Mouse (Mus musculus) hindlimb bud, embryonic 11.5 days (tissue): ENCODE data around the gene Gabrr2.
"Not testable (repeated sequence)": the region's sequence is repeated elsewhere in the genome, so short reads cannot be mapped to it uniquely, and the experiment has no call there.

Experiments
- DNase-seq: peaks from one replicate; pipeline ENCODE4 v3.0.0-alpha.2; 2012; ENCODE audit warnings: low read depth, low spot score; ENCODE audit errors: extremely low spot score

The Gabrr2 gene

DNA sequence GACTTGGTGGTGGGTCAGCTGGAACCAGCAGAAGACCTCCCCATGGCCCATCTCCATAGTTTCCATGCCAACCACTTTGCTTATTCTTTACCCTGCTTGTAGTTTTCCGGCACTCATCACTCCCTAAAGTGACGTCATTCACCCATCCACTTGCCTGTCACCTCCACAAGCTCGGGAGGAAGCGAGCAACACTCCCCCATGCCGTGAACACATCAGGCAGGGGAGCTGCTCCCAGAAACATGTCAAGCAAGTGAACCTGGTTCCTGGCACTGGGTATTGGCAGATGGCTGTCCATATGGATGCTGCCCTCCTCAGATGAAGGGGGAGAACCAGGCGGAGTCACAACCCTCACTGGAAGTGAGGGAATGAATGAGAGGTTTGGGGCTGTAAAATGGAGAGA is 6.1 kb downstream of the Gabrr2 start:
- DNase-seq, result no peak

- no peak for DNase-seq
Measured at GRCm38 (mm10) chr4:33070326-33070725, 7.5 kb downstream of the Gabrr2 start.

DNA sequence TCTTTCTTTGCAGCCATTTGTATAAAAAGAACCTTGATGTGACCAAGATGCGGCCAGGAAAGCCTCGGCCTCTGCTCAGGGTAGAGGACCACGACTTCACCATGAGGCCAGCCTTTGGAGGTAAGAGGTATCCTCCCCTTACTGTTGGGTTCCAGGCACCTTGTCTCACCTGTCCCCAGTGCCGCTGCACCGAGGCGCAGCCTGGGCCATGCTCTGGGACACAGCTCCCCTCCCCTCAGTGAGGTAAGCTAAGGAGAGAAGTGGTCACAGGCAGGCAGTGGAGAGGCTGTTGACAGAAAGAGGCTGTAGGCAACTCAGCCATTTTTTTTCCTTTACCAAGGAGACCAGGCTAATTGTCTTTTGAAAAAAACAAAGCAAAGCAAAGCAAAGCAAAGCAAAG is 8.5 kb downstream of the Gabrr2 start:
- no peak for DNase-seq

DNA sequence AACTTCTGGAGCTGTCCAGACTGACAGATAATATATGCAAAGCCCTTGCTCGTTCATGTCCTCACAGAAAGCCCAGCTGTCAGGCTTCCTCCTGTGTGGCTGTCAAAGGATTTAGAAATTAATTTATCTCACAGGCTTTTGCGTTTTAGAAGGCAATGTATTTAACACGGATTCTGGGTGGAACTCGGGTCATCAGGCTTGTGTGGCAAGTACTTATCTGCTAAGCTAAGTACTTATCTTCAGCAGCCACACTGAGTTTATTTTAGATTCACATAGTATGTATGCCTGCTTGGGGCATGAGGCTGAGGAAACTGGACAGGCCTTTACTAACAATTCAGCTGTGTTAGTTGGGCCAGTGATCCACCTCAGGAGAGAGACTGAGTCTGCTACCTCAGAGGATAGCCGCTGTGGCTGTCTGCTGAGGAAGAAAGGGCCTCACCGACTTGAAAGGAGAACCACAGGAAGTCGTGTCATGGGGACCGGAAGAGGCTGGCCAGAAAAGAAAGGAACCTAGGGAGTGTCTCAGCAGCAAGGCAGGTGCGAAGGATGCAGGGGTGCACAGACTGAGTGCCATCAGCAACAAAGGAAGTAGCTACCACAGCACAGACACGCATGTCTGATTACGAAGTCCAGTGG is 9.8 kb downstream of the Gabrr2 start:
- DNase-seq, result no peak

DNA sequence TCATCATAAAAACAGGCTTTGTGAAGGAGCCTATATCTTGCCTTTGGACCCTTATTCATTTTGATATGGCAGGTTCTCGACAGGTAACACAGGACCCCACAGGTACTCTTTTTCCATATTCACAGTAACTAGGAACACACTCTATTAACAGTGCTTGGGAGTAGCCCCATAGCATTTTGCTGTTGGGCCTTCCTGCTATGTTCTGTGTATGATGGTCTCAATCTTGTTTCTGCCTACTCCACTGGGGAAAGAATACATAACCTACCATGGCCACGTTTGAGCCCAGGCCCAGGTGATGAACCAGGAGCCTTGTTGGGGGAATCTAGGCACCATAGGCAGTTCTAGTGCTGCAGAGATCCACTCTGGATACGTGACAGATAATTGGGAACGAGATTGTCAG is 11.6 kb downstream of the Gabrr2 start:
- no peak for DNase-seq

- DNase-seq, result no peak
Measured at GRCm38 (mm10) chr4:33074851-33075250, 12.1 kb downstream of the Gabrr2 start.

DNA sequence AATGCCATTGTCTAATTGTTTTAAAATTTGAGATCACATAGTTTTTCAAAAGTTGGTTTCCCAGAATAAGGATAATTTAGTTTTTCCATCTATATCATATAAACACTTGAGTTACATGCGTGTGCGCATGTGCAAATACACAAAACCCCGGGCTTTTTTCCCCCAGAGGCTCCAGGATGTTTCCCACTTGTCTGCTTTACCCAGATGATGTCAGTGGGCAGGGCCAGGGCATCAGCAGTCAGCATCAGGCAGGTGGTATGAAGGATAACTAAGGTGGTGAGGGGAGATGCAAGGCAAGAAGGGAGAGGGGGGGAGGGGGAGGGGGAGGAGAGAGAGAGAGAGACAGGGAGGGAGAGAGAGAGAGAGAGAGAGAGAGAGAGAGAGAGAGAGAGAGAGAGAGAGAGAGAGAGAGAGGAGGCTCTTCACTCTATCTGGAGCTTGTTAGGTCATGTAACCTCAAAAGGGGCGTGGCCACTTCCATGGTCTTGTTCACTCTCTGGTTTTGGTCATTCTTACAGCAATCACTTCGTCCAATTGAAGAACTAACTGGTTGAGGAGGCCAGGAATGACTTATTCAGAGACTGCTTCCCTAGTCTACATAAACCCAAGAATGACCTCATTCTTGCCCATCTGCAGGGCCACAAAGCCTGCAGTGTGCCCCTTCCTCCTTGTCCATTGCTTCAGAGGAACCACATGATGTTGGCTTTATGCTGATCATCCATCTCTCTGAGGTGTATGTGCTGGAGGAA is 13.2 kb downstream of the Gabrr2 start:
- DNase-seq, result no peak

DNA sequence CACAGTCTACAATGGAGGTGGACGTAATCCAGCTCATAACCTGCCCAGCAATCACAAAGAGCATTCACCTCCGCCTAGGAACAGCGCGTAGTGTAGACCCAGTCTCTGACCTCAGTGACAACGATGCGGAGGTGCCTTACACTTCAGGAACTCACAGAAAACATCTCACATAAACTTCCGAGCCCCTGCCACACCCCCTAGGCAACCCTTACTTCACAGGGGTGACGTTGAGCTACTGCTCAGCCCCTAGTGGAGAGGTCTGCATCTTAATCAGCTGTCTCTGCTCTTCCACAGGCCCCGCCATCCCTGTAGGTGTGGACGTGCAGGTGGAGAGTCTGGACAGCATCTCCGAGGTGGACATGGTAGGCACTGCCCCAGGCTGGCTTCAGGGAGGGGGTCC is 14.4 kb downstream of the Gabrr2 start:
- no peak for DNase-seq

DNA sequence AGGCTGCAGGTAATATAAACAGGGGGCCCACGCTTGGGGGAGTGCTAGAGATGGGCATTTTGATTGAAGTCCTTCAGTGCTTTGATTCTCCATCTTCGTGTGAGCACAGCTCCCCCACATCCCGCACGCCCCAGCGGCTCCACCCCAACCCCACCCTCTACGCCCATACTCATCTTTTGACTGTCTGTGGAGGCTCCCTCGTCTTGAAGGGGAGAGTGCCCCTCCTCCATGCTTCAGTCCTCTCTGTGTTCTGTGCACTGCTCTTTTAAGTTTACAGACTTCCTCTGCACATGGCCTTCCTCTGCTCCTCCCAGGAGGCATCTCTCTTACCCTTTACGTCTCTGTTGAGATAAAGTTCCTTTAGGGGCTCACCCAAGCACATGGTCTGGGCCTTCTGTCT is 14.9 kb downstream of the Gabrr2 start:
- DNase-seq, result no peak

DNA sequence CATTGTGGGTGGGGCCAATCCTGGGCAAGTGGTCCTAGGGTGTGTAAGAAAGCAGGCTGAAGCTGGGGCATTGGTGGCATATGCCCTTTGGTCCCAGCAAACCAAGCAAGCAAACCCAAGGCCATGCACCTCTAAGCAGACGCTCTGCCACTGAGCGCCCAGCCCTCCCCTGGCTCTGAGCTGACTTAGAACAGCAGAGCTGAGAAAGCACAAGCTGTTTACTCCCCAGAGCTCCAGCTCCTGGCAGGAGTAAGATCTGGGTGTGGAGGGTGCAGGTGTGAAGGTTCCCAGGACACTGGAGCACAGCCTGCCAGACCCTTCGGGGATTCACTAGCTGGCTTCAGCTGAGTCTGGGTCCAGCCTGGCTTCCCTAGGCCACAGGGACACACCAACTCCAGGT is 15.7 kb downstream of the Gabrr2 start:
- no peak for DNase-seq

DNA sequence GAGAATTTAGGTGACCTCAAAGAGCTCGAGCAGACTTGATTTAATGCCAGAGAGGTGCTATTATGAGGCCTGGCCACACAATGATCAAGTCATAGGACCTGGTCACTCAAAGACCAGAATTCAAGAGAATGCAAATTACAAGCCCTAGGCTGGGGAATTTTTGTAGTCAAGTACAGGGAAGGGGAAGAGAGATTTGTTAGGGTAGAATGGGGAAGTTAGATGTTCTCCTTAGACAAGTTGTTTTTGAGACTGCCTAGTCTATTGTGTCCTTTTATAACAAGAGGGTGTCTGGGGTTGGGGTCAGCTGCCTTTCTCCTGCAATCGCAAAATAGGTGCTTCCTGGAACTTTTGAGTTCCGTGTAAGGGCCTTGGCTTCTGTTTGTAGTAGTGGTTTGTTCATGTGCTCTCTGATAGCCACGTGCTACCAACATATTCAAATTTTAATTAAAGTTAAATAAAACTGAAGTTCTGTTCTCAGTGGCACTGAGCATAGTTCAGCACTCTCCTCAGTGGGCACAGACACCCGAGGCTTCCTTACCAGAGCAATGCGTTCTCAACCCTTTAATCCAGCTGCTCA is 36.4 kb downstream of the Gabrr2 start:
- DNase-seq, result no peak

GRCm38 (mm10) chr4:33109720-33110458 is 47.1 kb downstream of the Gabrr2 start:
- DNase-seq, result no peak

GRCm38 (mm10) chr4:33110845-33111244 is 48.0 kb downstream of the Gabrr2 start:
- no peak for DNase-seq

DNA sequence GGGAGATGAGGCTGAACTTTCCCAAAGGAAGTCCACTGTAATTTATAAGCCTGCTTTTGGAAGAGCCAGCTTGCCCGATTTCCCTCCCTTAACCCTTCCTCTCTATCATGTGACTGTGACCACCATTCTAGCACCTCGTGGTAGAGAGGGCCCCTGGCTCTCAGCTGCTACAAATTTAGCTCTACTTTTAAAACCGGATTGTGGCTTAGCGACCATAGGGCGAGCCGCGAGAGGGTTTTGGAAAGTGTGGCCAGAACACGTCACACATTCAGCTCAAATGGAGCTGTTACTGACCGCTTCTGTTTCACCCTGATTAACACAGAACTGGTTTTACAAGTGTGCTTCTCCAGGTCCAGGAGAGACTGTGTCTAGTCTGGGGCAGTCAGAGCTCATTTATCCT is 48.6 kb downstream of the Gabrr2 start:
- DNase-seq, result no peak

GRCm38 (mm10) chr4:33112866-33113265 is 50.1 kb downstream of the Gabrr2 start:
- DNase-seq, result not testable (repeated sequence)

DNA sequence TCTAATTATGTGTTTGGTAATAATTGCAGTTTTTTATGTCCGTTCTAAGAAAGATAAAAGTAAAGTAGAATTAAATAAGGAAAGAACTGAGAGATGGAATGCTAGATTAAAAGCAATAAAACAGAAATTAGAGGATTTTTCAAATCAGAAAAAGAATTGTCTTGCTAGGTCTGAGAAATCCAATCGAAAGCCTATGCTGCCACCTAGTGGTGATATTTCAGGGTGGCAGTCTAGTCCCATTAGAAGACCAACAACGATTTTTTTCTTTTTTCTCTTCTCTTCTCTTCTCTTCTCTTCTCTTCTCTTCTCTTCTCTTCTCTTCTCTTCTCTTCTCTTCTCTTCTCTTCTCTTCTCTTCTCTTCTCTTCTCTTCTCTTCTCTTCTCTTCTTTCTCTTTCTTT is 56.3 kb downstream of the Gabrr2 start:
- peak; percentile 64 for DNase-seq

GRCm38 (mm10) chr4:33124493-33124892 is 61.7 kb downstream of the Gabrr2 start:
- no peak for DNase-seq

DNA sequence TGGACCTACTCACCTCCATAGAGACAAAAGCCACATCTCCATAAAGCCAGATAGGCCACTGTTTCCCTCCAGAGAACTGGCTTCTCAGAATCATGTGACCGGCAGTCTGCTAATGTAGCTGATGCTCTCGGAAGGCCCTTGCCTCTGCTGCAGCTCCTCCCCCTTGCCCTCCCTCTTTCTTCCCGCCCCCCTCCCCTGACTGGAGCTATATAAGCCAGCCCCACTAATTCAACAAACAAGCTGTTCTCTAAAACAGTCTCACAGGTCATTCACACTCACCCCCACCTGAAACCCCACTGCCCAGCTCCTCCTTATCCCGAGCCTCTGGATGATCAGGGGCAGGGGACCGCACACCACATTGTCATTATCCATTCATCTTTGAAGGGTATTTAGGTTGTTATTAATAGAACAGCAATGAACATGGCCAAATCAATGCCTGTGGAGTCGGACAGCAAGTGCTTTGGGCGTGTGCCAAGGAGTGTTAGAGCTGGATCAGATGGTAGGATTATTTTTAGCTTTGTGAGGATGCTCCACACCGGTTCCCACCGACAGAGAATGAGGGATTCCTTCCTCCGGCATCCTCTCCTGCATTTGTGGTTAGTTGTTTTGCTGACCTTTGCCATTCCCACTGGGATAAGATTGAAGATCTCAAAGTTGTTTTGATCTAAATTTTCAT is 62.7 kb downstream of the Gabrr2 start:
- DNase-seq, result no peak

DNA sequence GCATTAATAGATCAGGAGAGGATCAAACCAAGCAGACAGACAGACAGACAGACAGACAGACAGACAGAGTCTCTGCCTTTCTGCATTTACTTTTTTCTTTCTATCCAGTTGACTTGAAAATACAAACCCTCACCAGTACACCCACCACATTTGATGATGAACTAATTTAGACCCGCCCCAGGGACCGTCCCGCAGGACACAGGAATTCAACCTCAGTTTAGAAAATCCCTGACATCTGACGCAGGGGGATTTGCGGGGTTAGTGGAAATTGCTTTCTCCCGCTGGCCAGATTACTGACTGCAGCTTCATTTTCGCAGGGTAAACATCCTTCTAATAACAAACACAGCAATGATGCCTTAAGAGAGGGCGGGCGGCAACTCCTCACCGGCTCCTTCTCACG is 69.4 kb downstream of the Gabrr2 start, which contains the start of gene Gabrr1:
Gene Gabrr1, plus strand, starts transcription at position 301 of the 400 bp plus-strand sequence.
- no peak for DNase-seq
